Mouse (Mus musculus) neural tube, embryonic 10.5 days (tissue): Measurements from ENCODE around the gene Trappc3.
A peak's percentile ranks its signal among the peaks of the same experiment; 100 is the strongest.

Experiments used
- DNase-seq: peaks from one replicate; pipeline ENCODE4 v3.0.0-alpha.2; 2017; ENCODE audit warnings: low spot score; ENCODE audit errors: extremely low spot score

Trappc3 gene

GRCm38 (mm10) chr4:126278565-126278915 is 16.4 kb downstream of the Trappc3 start:
- no peak for DNase-seq

- DNase-seq, result peak; percentile 34
These were observed 16.8 kb downstream of the Trappc3 start for GRCm38 (mm10) chr4:126278961-126279360.

GRCm38 (mm10) chr4:126281706-126282105 is 19.6 kb downstream of the Trappc3 start:
- DNase-seq, result no peak

GRCm38 (mm10) chr4:126283582-126283981 is 21.5 kb downstream of the Trappc3 start:
- DNase-seq, result no peak

- peak; percentile 45 for DNase-seq
These were observed 24.4 kb downstream of the Trappc3 start, which contains the start of gene Col8a2 for GRCm38 (mm10) chr4:126286492-126286891. Col8a2 (plus strand) TSS chr4:126286793.

GRCm38 (mm10) chr4:126287302-126287995 is 25.3 kb downstream of the Trappc3 start:
- DNase-seq, result no peak

- no peak for DNase-seq
These were observed 26.1 kb downstream of the Trappc3 start for GRCm38 (mm10) chr4:126288085-126288666.

- no peak for DNase-seq
These were observed 28.2 kb downstream of the Trappc3 start for GRCm38 (mm10) chr4:126290314-126290713.

GRCm38 (mm10) chr4:126291196-126291595 is 29.1 kb downstream of the Trappc3 start:
- DNase-seq, result no peak

- no peak for DNase-seq
These were observed 33.0 kb downstream of the Trappc3 start for GRCm38 (mm10) chr4:126295152-126295551.

GRCm38 (mm10) chr4:126295937-126296336 is 33.8 kb downstream of the Trappc3 start:
- no peak for DNase-seq

GRCm38 (mm10) chr4:126296617-126297101 is 34.5 kb downstream of the Trappc3 start:
- peak; percentile 69 for DNase-seq

GRCm38 (mm10) chr4:126300916-126301583 is 38.9 kb downstream of the Trappc3 start:
- peak; percentile 54 for DNase-seq

GRCm38 (mm10) chr4:126301584-126302309 is 39.6 kb downstream of the Trappc3 start:
- peak; percentile 41 for DNase-seq

GRCm38 (mm10) chr4:126303877-126304276 is 41.8 kb downstream of the Trappc3 start:
- DNase-seq, result no peak

GRCm38 (mm10) chr4:126305428-126305827 is 43.3 kb downstream of the Trappc3 start:
- no peak for DNase-seq

GRCm38 (mm10) chr4:126306058-126306457 is 43.9 kb downstream of the Trappc3 start:
- DNase-seq, result no peak

- DNase-seq, result no peak
These were observed 44.7 kb downstream of the Trappc3 start for GRCm38 (mm10) chr4:126306827-126307226.

GRCm38 (mm10) chr4:126309211-126309921 is 47.2 kb downstream of the Trappc3 start:
- DNase-seq, result no peak

GRCm38 (mm10) chr4:126309922-126310309 is 47.8 kb downstream of the Trappc3 start:
- peak; percentile 97 for DNase-seq

- no peak for DNase-seq
These were observed 48.2 kb downstream of the Trappc3 start for GRCm38 (mm10) chr4:126310344-126310743.
